Mouse (Mus musculus) testis, adult 2 months (tissue): ENCODE measurements at regions not wholly inside any gene's neighbourhood (a gene's known extent, or its start where the extent isn't known, plus 50 kb on each side); places are given as distances from the start of the nearest gene placed in this dataset.

ENCODE experiments used
- CTCF ChIP-seq: fragments of 200-500 bp; IDR thresholded peaks from 2 replicates; pipeline ENCODE4 v1.5.1; 2012; ENCODE audit warnings: low read depth, mild to moderate bottlenecking, inconsistent platforms, low read length, moderate library complexity; ENCODE audit not compliant: control insufficient read depth, insufficient read depth, insufficient replicate concordance
- POLR2A ChIP-seq: fragments of 200-500 bp; IDR thresholded peaks from 2 replicates; pipeline ENCODE4 v1.6.1; 2012; ENCODE audit warnings: low read depth, mild to moderate bottlenecking, inconsistent platforms, low read length, moderate library complexity; ENCODE audit not compliant: control insufficient read depth

DNA sequence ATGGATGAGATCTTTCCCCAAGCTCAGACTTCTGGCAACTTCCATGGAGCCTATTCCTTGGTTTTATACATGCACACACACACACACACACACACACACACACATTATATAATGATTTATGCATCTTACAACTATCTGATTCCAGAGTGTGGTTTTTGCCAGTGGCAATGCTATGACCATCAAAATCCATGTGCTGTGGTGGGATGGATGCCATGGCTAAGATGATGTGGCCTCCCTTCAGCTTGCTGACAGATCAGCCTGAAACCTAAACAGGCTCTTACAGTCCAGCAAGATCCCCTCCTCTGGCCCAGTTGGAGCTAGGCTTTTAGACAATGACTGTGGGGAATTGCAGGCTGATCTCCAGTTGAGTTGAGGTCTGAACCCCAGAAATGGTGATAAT, 187.1 kb downstream of the Xxylt1 start:
- no peak for TF ChIP-seq POLR2A
- TF ChIP-seq CTCF: no peak
